Mouse (Mus musculus) G1E (cell line): ENCODE measurements at regions not wholly inside any gene's neighbourhood (a gene's known extent, or its start where the extent isn't known, plus 50 kb on each side); places are given as distances from the start of the nearest gene placed in this dataset.

Source experiments
- CTCF ChIP-seq: IDR thresholded peaks from 2 replicates; pipeline ENCODE4 v1.5.1; 2012; ENCODE audit warnings: low read depth, low read length, inconsistent platforms, mixed read lengths
- GATA1 ChIP-seq: IDR thresholded peaks from 2 replicates; pipeline ENCODE4 v1.6.1; 2012; ENCODE audit warnings: borderline replicate concordance, low read length, inconsistent platforms, mixed read lengths
- POLR2AphosphoS5 ChIP-seq: IDR thresholded peaks from 2 replicates; pipeline ENCODE4 v1.6.1; 2012; ENCODE audit warnings: low read depth, low read length, inconsistent platforms; ENCODE audit not compliant: insufficient replicate concordance
- TAL1 ChIP-seq: conservative IDR thresholded peaks from 2 replicates; pipeline ENCODE4 v1.6.1; 2012; ENCODE audit warnings: low read depth, low read length, inconsistent platforms, mixed read lengths

DNA sequence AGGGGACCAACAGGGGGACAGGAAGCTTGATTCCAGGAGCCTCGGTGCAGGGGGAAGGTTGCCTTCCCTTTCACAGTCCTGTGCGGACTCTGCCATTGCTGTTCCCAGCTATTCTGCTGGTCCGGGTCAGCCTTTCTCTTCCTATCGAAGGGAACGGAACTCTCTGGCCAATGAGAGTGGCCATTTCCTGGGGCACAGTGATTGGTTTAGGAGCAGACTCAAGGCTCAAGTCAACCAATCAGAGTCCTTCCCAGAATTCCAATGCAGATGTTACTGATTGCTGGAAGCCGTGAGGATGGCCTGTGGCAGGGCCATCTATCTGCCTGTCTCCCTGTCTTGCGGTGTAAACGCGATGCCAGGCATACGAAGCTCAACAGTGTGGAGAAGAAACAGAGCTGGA is 145.3 kb downstream of the Bmp7 start:
- no peak for TF ChIP-seq CTCF
- TF ChIP-seq POLR2AphosphoS5: no peak
- no peak for TF ChIP-seq TAL1
- no peak for TF ChIP-seq GATA1
